Mouse (Mus musculus): ENCODE measurements around the gene Tmem25. TPM values are rescaled to one million over a fixed set of nuclear protein-coding genes. Genes with fewer than 3 reads are reported as not detected.

The Tmem25 gene
- polyA plus RNA-seq, 2 experiments, result 1.9 to 3.6 TPM

GRCm38 (mm10) chr9:44814179-44814578, 15.1 kb upstream of the Tmem25 start:
- Histone ChIP-seq H3K27ac (no peak overlapping the region), H3K27me3 (ENCODE audit: control insufficient read depth, insufficient read depth, low read length) (no peaks in the 10 kb centered on the region), H3K9ac (replicated peaks) (no peak overlapping the region), H3K4me2 (ENCODE audit: low read depth) (no peak overlapping the region), H3K4me1 (replicated peaks; ENCODE audit: control insufficient read depth in 2 of 2, insufficient read depth in 2 of 2, low read length in 1 of 2) (no peaks in the 10 kb centered on the region), H3K9me3 (ENCODE audit: control insufficient read depth, low read length) (no peaks in the 10 kb centered on the region), H3K4me3 (ENCODE audit: insufficient read depth in 1 of 2, low read depth in 2 of 2, low read length in 2 of 2) (no peak overlapping the region), H3K36me3 (replicated peaks; ENCODE audit: control insufficient read depth, insufficient read depth, low read depth) (peaks cover 71% of the 10 kb centered on the region)
- WGBS (ENCODE audit: insufficient replicate concordance), result 86% methylated on average over 8 of the region's 8 CpGs
- ATAC-seq (ENCODE audit: insufficient read depth) (no peak), DNase-seq (ENCODE audit: low read depth in 3 of 3, low spot score in 3 of 3) (no peak)
- TF ChIP-seq EP300 (IDR thresholded peaks at IDR 0.05; ENCODE audit: low read depth) (no peak), CTCF (IDR thresholded peaks at IDR 0.05; ENCODE audit: low read depth) (no peak)

- 82% methylated on average over 10 of the region's 10 CpGs for WGBS (ENCODE audit: insufficient replicate concordance)
Measured at GRCm38 (mm10) chr9:44810316-44810715, 11.2 kb upstream of the Tmem25 start.

GRCm38 (mm10) chr9:44807778-44808177, 8.7 kb upstream of the Tmem25 start:
- Histone ChIP-seq H3K9me3 (ENCODE audit: control insufficient read depth, low read length) (no peaks in the 10 kb centered on the region), H3K4me2 (ENCODE audit: low read depth) (no peak overlapping the region), H3K27me3 (ENCODE audit: control insufficient read depth, insufficient read depth, low read length) (no peaks in the 10 kb centered on the region), H3K27ac (no peak overlapping the region), H3K4me1 (replicated peaks; ENCODE audit: control insufficient read depth in 2 of 2, insufficient read depth in 2 of 2, low read length in 1 of 2) (no peaks in the 10 kb centered on the region), H3K9ac (replicated peaks) (no peak overlapping the region), H3K36me3 (replicated peaks; ENCODE audit: control insufficient read depth, insufficient read depth, low read depth) (peaks cover 42% of the 10 kb centered on the region), H3K4me3 (ENCODE audit: insufficient read depth in 1 of 2, low read depth in 2 of 2, low read length in 2 of 2) (no peak overlapping the region)
- DNase-seq (ENCODE audit: low read depth in 3 of 3, low spot score in 3 of 3), result no peak
- TF ChIP-seq CTCF (IDR thresholded peaks at IDR 0.05; ENCODE audit: low read depth), result no peak
- no peak for TF ChIP-seq EP300 (IDR thresholded peaks at IDR 0.05; ENCODE audit: low read depth)
- ATAC-seq (ENCODE audit: insufficient read depth), result no peak
- 80% methylated on average over 10 of the region's 10 CpGs for WGBS (ENCODE audit: insufficient replicate concordance)

More at GRCm38 (mm10) chr9:44810316-44810715, 11.2 kb upstream of the Tmem25 start:
- Histone ChIP-seq H3K27me3 (ENCODE audit: control insufficient read depth, insufficient read depth, low read length) (no peaks in the 10 kb centered on the region), H3K4me1 (replicated peaks; ENCODE audit: control insufficient read depth in 2 of 2, insufficient read depth in 2 of 2, low read length in 1 of 2) (no peaks in the 10 kb centered on the region), H3K4me2 (ENCODE audit: low read depth) (no peak overlapping the region), H3K9ac (replicated peaks) (no peak overlapping the region), H3K36me3 (replicated peaks; ENCODE audit: control insufficient read depth, insufficient read depth, low read depth) (peaks cover 67% of the 10 kb centered on the region), H3K27ac (no peak overlapping the region), H3K9me3 (ENCODE audit: control insufficient read depth, low read length) (no peaks in the 10 kb centered on the region), H3K4me3 (ENCODE audit: insufficient read depth in 1 of 2, low read depth in 2 of 2, low read length in 2 of 2) (no peak overlapping the region)
- TF ChIP-seq CTCF (IDR thresholded peaks at IDR 0.05; ENCODE audit: low read depth) (no peak), EP300 (IDR thresholded peaks at IDR 0.05; ENCODE audit: low read depth) (no peak)
- ATAC-seq (ENCODE audit: insufficient read depth) (no peak), DNase-seq (ENCODE audit: low read depth in 3 of 3, low spot score in 3 of 3) (no peak)

- Histone ChIP-seq H3K9me3 (ENCODE audit: control insufficient read depth, low read length) (no peaks in the 10 kb centered on the region), H3K4me3 (ENCODE audit: insufficient read depth in 1 of 2, low read depth in 2 of 2, low read length in 2 of 2) (no peak overlapping the region), H3K27me3 (ENCODE audit: control insufficient read depth, insufficient read depth, low read length) (no peaks in the 10 kb centered on the region), H3K36me3 (replicated peaks; ENCODE audit: control insufficient read depth, insufficient read depth, low read depth) (peaks cover 39% of the 10 kb centered on the region), H3K4me2 (ENCODE audit: low read depth) (no peak overlapping the region), H3K9ac (replicated peaks) (no peak overlapping the region), H3K4me1 (replicated peaks; ENCODE audit: control insufficient read depth in 2 of 2, insufficient read depth in 2 of 2, low read length in 1 of 2) (no peaks in the 10 kb centered on the region; a peak in 1 of 4 replicates), H3K27ac (no peak overlapping the region)
- DNase-seq (ENCODE audit: low read depth in 3 of 3, low spot score in 3 of 3) (no peak), ATAC-seq (ENCODE audit: insufficient read depth) (no peak)
- WGBS (ENCODE audit: insufficient replicate concordance), result 71% methylated on average over 5 of the region's 5 CpGs
- TF ChIP-seq EP300 (IDR thresholded peaks at IDR 0.05; ENCODE audit: low read depth) (no peak), CTCF (IDR thresholded peaks at IDR 0.05; ENCODE audit: low read depth) (no peak)
Measured at GRCm38 (mm10) chr9:44807141-44807540, 8.0 kb upstream of the Tmem25 start.

- Histone ChIP-seq H3K9ac (replicated peaks) (no peak overlapping the region), H3K27ac (no peak overlapping the region), H3K27me3 (ENCODE audit: control insufficient read depth, insufficient read depth, low read length) (peaks cover 4% of the 10 kb centered on the region; the same call in 1 of the 2 replicates), H3K9me3 (ENCODE audit: control insufficient read depth, low read length) (no peaks in the 10 kb centered on the region), H3K4me3 (ENCODE audit: insufficient read depth in 1 of 2, low read depth in 2 of 2, low read length in 2 of 2) (no peak overlapping the region), H3K4me2 (ENCODE audit: low read depth) (no peak overlapping the region), H3K4me1 (replicated peaks; ENCODE audit: control insufficient read depth in 2 of 2, insufficient read depth in 2 of 2, low read length in 1 of 2) (no peaks in the 10 kb centered on the region; a peak in 1 of 4 replicates), H3K36me3 (replicated peaks; ENCODE audit: control insufficient read depth, insufficient read depth, low read depth) (peaks cover 31% of the 10 kb centered on the region)
- TF ChIP-seq EP300 (IDR thresholded peaks at IDR 0.05; ENCODE audit: low read depth) (no peak), CTCF (IDR thresholded peaks at IDR 0.05; ENCODE audit: low read depth) (no peak)
- 81% methylated on average over 5 of the region's 5 CpGs for WGBS (ENCODE audit: insufficient replicate concordance)
- no peak for DNase-seq (ENCODE audit: low read depth in 3 of 3, low spot score in 3 of 3)
- ATAC-seq (ENCODE audit: insufficient read depth), result no peak
Measured at GRCm38 (mm10) chr9:44805536-44805935, 6.4 kb upstream of the Tmem25 start.

Data from liver, embryonic 14.5 days (tissue).